Mouse (Mus musculus): Measurements from ENCODE around the gene Pakap. TPM values are rescaled to one million over a fixed set of nuclear protein-coding genes. Genes with fewer than 3 reads are reported as not detected.

Pakap gene
- polyA plus RNA-seq, 1 experiment from 2014 or later: 26.9 TPM

- no peaks in the 10 kb centered on the region for H3K9me3 ChIP-seq
- peaks cover 6% of the 10 kb centered on the region for H3K4me1 ChIP-seq
- H3K4me2 ChIP-seq (replicated peaks): no peak overlapping the region
- no peak overlapping the region for H3K4me3 ChIP-seq
- peaks cover 38% of the 10 kb centered on the region for H3K36me3 ChIP-seq
- H3K9ac ChIP-seq (replicated peaks): no peak overlapping the region
- 92% methylated on average over 18 of the region's 18 CpGs for WGBS
- H3K27me3 ChIP-seq: peaks cover 3% of the 10 kb centered on the region; the same call in 1 of the 2 replicates
- no peak for ATAC-seq (ENCODE audit: low FRiP score, low read depth)
- no peak overlapping the region for H3K27ac ChIP-seq (replicated peaks)
These were observed 287.4 kb downstream of the Pakap start for GRCm38 (mm10) chr4:57855281-57855941.

GRCm38 (mm10) chr4:57856673-57857072 is 288.7 kb downstream of the Pakap start:
- WGBS: 97% methylated on average over 10 of the region's 10 CpGs
- ATAC-seq (ENCODE audit: low FRiP score, low read depth): no peak

GRCm38 (mm10) chr4:57860204-57860611 is 292.2 kb downstream of the Pakap start:
- Histone ChIP-seq H3K27ac (replicated peaks) (no peak overlapping the region), H3K9ac (replicated peaks) (no peak overlapping the region), H3K4me1 (no peaks in the 10 kb centered on the region), H3K36me3 (peaks cover 34% of the 10 kb centered on the region), H3K4me2 (replicated peaks) (no peak overlapping the region), H3K4me3 (no peak overlapping the region), H3K27me3 (no peaks in the 10 kb centered on the region), H3K9me3 (no peaks in the 10 kb centered on the region)
- ATAC-seq (ENCODE audit: low FRiP score, low read depth): no peak
- 88% methylated on average over 6 of the region's 6 CpGs for WGBS

More at GRCm38 (mm10) chr4:57856673-57857072, 288.7 kb downstream of the Pakap start:
- Histone ChIP-seq H3K4me3 (no peak overlapping the region), H3K27ac (replicated peaks) (no peak overlapping the region), H3K4me2 (replicated peaks) (no peak overlapping the region), H3K27me3 (no peaks in the 10 kb centered on the region), H3K9ac (replicated peaks) (no peak overlapping the region), H3K36me3 (peaks cover 42% of the 10 kb centered on the region), H3K4me1 (peaks cover 4% of the 10 kb centered on the region; the same call in 1 of the 2 replicates), H3K9me3 (no peaks in the 10 kb centered on the region)

- no peak for ATAC-seq (ENCODE audit: low FRiP score, low read depth)
- Histone ChIP-seq H3K9ac (replicated peaks) (no peak overlapping the region), H3K27me3 (no peaks in the 10 kb centered on the region), H3K27ac (replicated peaks) (no peak overlapping the region), H3K9me3 (no peaks in the 10 kb centered on the region), H3K4me2 (replicated peaks) (no peak overlapping the region), H3K4me1 (no peaks in the 10 kb centered on the region), H3K4me3 (no peak overlapping the region), H3K36me3 (peaks cover 26% of the 10 kb centered on the region)
- whole genome bisulfite sequencing: 78% methylated on average over 6 of the region's 6 CpGs
These were observed 293.2 kb downstream of the Pakap start for GRCm38 (mm10) chr4:57861166-57861565.

GRCm38 (mm10) chr4:57861856-57862255 is 293.9 kb downstream of the Pakap start:
- H3K9me3 ChIP-seq: no peaks in the 10 kb centered on the region
- no peaks in the 10 kb centered on the region for H3K27me3 ChIP-seq
- 90% methylated on average over 8 of the region's 8 CpGs for WGBS
- ATAC-seq (ENCODE audit: low FRiP score, low read depth): no peak
- no peak overlapping the region for H3K4me2 ChIP-seq (replicated peaks)
- H3K4me1 ChIP-seq: no peaks in the 10 kb centered on the region
- H3K9ac ChIP-seq (replicated peaks): no peak overlapping the region
- H3K27ac ChIP-seq (replicated peaks): no peak overlapping the region
- peaks cover 19% of the 10 kb centered on the region for H3K36me3 ChIP-seq
- H3K4me3 ChIP-seq: no peak overlapping the region

GRCm38 (mm10) chr4:57862269-57862986 is 294.4 kb downstream of the Pakap start:
- H3K9me3 ChIP-seq: no peaks in the 10 kb centered on the region
- H3K36me3 ChIP-seq: peaks cover 13% of the 10 kb centered on the region
- ATAC-seq (ENCODE audit: low FRiP score, low read depth): no peak
- H3K9ac ChIP-seq (replicated peaks): no peak overlapping the region
- no peak overlapping the region for H3K4me2 ChIP-seq (replicated peaks)
- no peaks in the 10 kb centered on the region for H3K27me3 ChIP-seq
- H3K4me1 ChIP-seq: 0 out of 2 replicates have a peak, but pooled peaks cover 3% of the 10 kb centered on the region
- WGBS: 91% methylated on average over 9 of the region's 9 CpGs
- H3K4me3 ChIP-seq: no peak overlapping the region
- H3K27ac ChIP-seq (replicated peaks): no peak overlapping the region

GRCm38 (mm10) chr4:57866088-57866487 is 298.1 kb downstream of the Pakap start:
- H3K4me3 ChIP-seq: no peak overlapping the region
- H3K27me3 ChIP-seq: no peaks in the 10 kb centered on the region
- H3K9ac ChIP-seq (replicated peaks): no peak overlapping the region
- H3K4me2 ChIP-seq (replicated peaks): no peak overlapping the region
- 17% methylated on average over 2 of the region's 2 CpGs for WGBS
- no peaks in the 10 kb centered on the region for H3K9me3 ChIP-seq
- ATAC-seq (ENCODE audit: low FRiP score, low read depth): no peak
- 0 out of 2 replicates have a peak, but pooled peaks cover 5% of the 10 kb centered on the region for H3K4me1 ChIP-seq
- H3K36me3 ChIP-seq: peaks cover 2% of the 10 kb centered on the region; the same call in 1 of the 2 replicates
- H3K27ac ChIP-seq (replicated peaks): no peak overlapping the region

GRCm38 (mm10) chr4:57866990-57867389 is 299.0 kb downstream of the Pakap start:
- no peaks in the 10 kb centered on the region for H3K9me3 ChIP-seq
- no peaks in the 10 kb centered on the region for H3K27me3 ChIP-seq
- no peak for ATAC-seq (ENCODE audit: low FRiP score, low read depth)
- no peak overlapping the region for H3K4me3 ChIP-seq
- no peak overlapping the region for H3K9ac ChIP-seq (replicated peaks)
- 0 out of 2 replicates have a peak, but pooled peaks cover 5% of the 10 kb centered on the region for H3K4me1 ChIP-seq
- no peaks in the 10 kb centered on the region for H3K36me3 ChIP-seq
- H3K4me2 ChIP-seq (replicated peaks): no peak overlapping the region
- no peak overlapping the region for H3K27ac ChIP-seq (replicated peaks)
- WGBS: 76% methylated on average over 9 of the region's 9 CpGs

- Histone ChIP-seq H3K27me3 (no peaks in the 10 kb centered on the region), H3K4me1 (0 out of 2 replicates have a peak, but pooled peaks cover 5% of the 10 kb centered on the region), H3K27ac (replicated peaks) (no peak overlapping the region), H3K36me3 (no peaks in the 10 kb centered on the region), H3K4me3 (no peak overlapping the region), H3K9ac (replicated peaks) (no peak overlapping the region), H3K9me3 (no peaks in the 10 kb centered on the region), H3K4me2 (replicated peaks) (no peak overlapping the region)
- WGBS: 44% methylated on average over 10 of the region's 10 CpGs
- no peak for ATAC-seq (ENCODE audit: low FRiP score, low read depth)
These were observed 299.5 kb downstream of the Pakap start for GRCm38 (mm10) chr4:57867454-57867853.

- no peaks in the 10 kb centered on the region for H3K9me3 ChIP-seq
- 85% methylated on average over 5 of the region's 5 CpGs for WGBS
- ATAC-seq (ENCODE audit: low FRiP score, low read depth): no peak
- no peak overlapping the region for H3K4me2 ChIP-seq (replicated peaks)
- H3K4me1 ChIP-seq: no peaks in the 10 kb centered on the region
- H3K27me3 ChIP-seq: no peaks in the 10 kb centered on the region
- no peak overlapping the region for H3K4me3 ChIP-seq
- no peak overlapping the region for H3K9ac ChIP-seq (replicated peaks)
- H3K27ac ChIP-seq (replicated peaks): no peak overlapping the region
- no peaks in the 10 kb centered on the region for H3K36me3 ChIP-seq
These were observed 311.2 kb downstream of the Pakap start for GRCm38 (mm10) chr4:57879137-57879536.

- no peaks in the 10 kb centered on the region for H3K9me3 ChIP-seq
- ATAC-seq (ENCODE audit: low FRiP score, low read depth): peak; percentile 65; the same call in 1 of the 2 replicates
These were observed 311.9 kb downstream of the Pakap start for GRCm38 (mm10) chr4:57879804-57880357.

More at GRCm38 (mm10) chr4:57879804-57880357, 311.9 kb downstream of the Pakap start:
- Histone ChIP-seq H3K4me2 (replicated peaks) (no peak overlapping the region), H3K36me3 (no peaks in the 10 kb centered on the region), H3K27ac (replicated peaks) (no peak overlapping the region), H3K4me3 (no peak overlapping the region), H3K9ac (replicated peaks) (no peak overlapping the region), H3K27me3 (no peaks in the 10 kb centered on the region), H3K4me1 (no peaks in the 10 kb centered on the region)
- 19% methylated on average over 6 of the region's 6 CpGs for WGBS
